Mouse (Mus musculus) liver, adult 2 months (tissue): ENCODE measurements around the gene Eva1c. TPM values are rescaled to one million over a fixed set of nuclear protein-coding genes. Genes with fewer than 3 reads are reported as not detected.

Experiments
- DNase-seq: peaks from one replicate; pipeline ENCODE4 v3.0.0-alpha.2; 2011; ENCODE audit warnings: low read depth, low spot score; ENCODE audit errors: extremely low read depth
- H3K27ac ChIP-seq: fragments of 200-500 bp; replicated peaks from 2 replicates; pipeline ENCODE4 v1.5.1; 2012; ENCODE audit warnings: low read depth, mild to moderate bottlenecking, control low read depth, inconsistent platforms, low read length; ENCODE audit not compliant: insufficient read depth
- H3K27me3 ChIP-seq: fragments of 200-500 bp; 2 replicates; pipeline ENCODE4 v1.6.1; 2012; ENCODE audit warnings: mild to moderate bottlenecking, moderate library complexity, low read length, inconsistent platforms; ENCODE audit not compliant: control insufficient read depth, insufficient read depth
- H3K36me3 ChIP-seq: fragments of 200-500 bp; 2 replicates; pipeline ENCODE4 v1.6.1; 2012; ENCODE audit warnings: low read length, inconsistent platforms; ENCODE audit not compliant: control insufficient read depth, insufficient read depth
- H3K4me1 ChIP-seq: fragments of 200-500 bp; 2 replicates; pipeline ENCODE4 v1.6.1; 2011; ENCODE audit warnings: low read length; ENCODE audit not compliant: control insufficient read depth, insufficient read depth
- H3K4me3 ChIP-seq: fragments of 200-500 bp; 2 replicates; pipeline ENCODE4 v1.5.1; 2011; ENCODE audit warnings: low read depth, mild to moderate bottlenecking, control low read depth, low read length, moderate library complexity; ENCODE audit not compliant: insufficient read depth
- H3K79me2 ChIP-seq: fragments of 200-500 bp; 2 replicates; pipeline ENCODE4 v1.6.1; 2012; ENCODE audit warnings: inconsistent platforms, mild to moderate bottlenecking, low read length, moderate library complexity; ENCODE audit not compliant: control insufficient read depth, insufficient read depth
- H3K9ac ChIP-seq: fragments of 200-500 bp; 2 replicates; pipeline ENCODE4 v1.6.1; 2012; ENCODE audit warnings: low read depth, mild to moderate bottlenecking, control low read depth, inconsistent platforms, low read length
- CTCF ChIP-seq: fragments of 200-500 bp; IDR thresholded peaks from 2 replicates; pipeline ENCODE4 v1.5.1; 2011; ENCODE audit warnings: low read depth, low read length, control low read depth
- POLR2A ChIP-seq: fragments of 200-500 bp; IDR thresholded peaks from 2 replicates; pipeline ENCODE4 v1.6.1; 2011; ENCODE audit warnings: low read length, control low read depth; ENCODE audit not compliant: insufficient read depth; ENCODE audit errors: extremely low read depth
- WGBS: fragments of 180-500 bp; shearing (Covaris S2); methylation state at CpG from one replicate; pipeline ENCODE4 v1.1.7; 2018; 5-methylcytosine and 5-hydroxymethylcytosine counted together
- polyA plus RNA-seq: library from polyadenylated mRNA; depleted of rRNA; stranded (reverse); fragments of >200 nt; gene quantifications from 2 replicates; pipeline ENCODE4 v1.2.3, GENCODE M21; 2012
- total RNA-seq: library from RNA; depleted of rRNA; stranded (reverse); fragments of >200 nt; gene quantifications from 2 replicates; pipeline ENCODE4 v1.2.3, GENCODE M21; 2014

The Eva1c gene
- total and polyA plus RNA-seq, 2 experiments: 0.37 to 0.38 TPM

- Histone ChIP-seq H3K27me3 (no peaks in the 10 kb centered on the region), H3K9ac (no peak overlapping the region), H3K4me3 (no peak overlapping the region), H3K27ac (no peak overlapping the region), H3K4me1 (no peaks in the 10 kb centered on the region; the same call in 1 of the 2 replicates), H3K36me3 (no peaks in the 10 kb centered on the region), H3K79me2 (no peaks in the 10 kb centered on the region)
- 83% methylated on average over 9 of the region's 9 CpGs for WGBS
- TF ChIP-seq POLR2A: no peak
- no peak for TF ChIP-seq CTCF
- DNase-seq: no peak
Measured at GRCm38 (mm10) chr16:90827498-90827897, 979 bp downstream of the Eva1c start.

GRCm38 (mm10) chr16:90829136-90829535 lies 2.6 kb downstream of the Eva1c start:
- no peak for DNase-seq
- no peak for TF ChIP-seq POLR2A
- no peak for TF ChIP-seq CTCF
- Histone ChIP-seq H3K4me3 (no peak overlapping the region), H3K36me3 (no peaks in the 10 kb centered on the region), H3K9ac (no peak overlapping the region), H3K27ac (no peak overlapping the region), H3K4me1 (no peaks in the 10 kb centered on the region; the same call in 1 of the 2 replicates), H3K27me3 (no peaks in the 10 kb centered on the region), H3K79me2 (no peaks in the 10 kb centered on the region)
- WGBS: 84% methylated on average over 7 of the region's 7 CpGs

GRCm38 (mm10) chr16:90829894-90830685 lies 3.6 kb downstream of the Eva1c start:
- Histone ChIP-seq H3K4me1 (no peaks in the 10 kb centered on the region; the same call in 1 of the 2 replicates), H3K36me3 (no peaks in the 10 kb centered on the region), H3K79me2 (no peaks in the 10 kb centered on the region), H3K4me3 (peak overlapping the region; percentile 59), H3K27me3 (no peaks in the 10 kb centered on the region), H3K9ac (peak overlapping the region; percentile 66), H3K27ac (peak overlapping the region; percentile 37)
- peak; percentile 82 for DNase-seq
- under 1% methylated on average over 45 of the region's 45 CpGs for WGBS
- TF ChIP-seq CTCF: peak; percentile 86
- TF ChIP-seq POLR2A: no peak

- Histone ChIP-seq H3K27ac (peak overlapping the region; percentile 37), H3K27me3 (no peaks in the 10 kb centered on the region), H3K4me1 (no peaks in the 10 kb centered on the region; the same call in 1 of the 2 replicates), H3K9ac (peak overlapping the region; percentile 66), H3K79me2 (no peaks in the 10 kb centered on the region), H3K36me3 (no peaks in the 10 kb centered on the region), H3K4me3 (peak overlapping the region; percentile 59)
- WGBS: 2% methylated on average over 67 of the region's 67 CpGs
- DNase-seq: peak; percentile 64
- no peak for TF ChIP-seq CTCF
- no peak for TF ChIP-seq POLR2A
Measured at GRCm38 (mm10) chr16:90830686-90831439, 4.3 kb downstream of the Eva1c start.

GRCm38 (mm10) chr16:90831676-90832075 lies 5.2 kb downstream of the Eva1c start:
- no peaks in the 10 kb centered on the region for H3K79me2 ChIP-seq
- no peak for TF ChIP-seq CTCF
- TF ChIP-seq POLR2A: no peak
- no peaks in the 10 kb centered on the region; the same call in 1 of the 2 replicates for H3K4me1 ChIP-seq
- no peak for DNase-seq
- H3K27me3 ChIP-seq: no peaks in the 10 kb centered on the region
- no peak overlapping the region; the same call in 1 of the 2 replicates for H3K9ac ChIP-seq
- H3K4me3 ChIP-seq: peak overlapping the region; percentile 59
- 24% methylated on average over 15 of the region's 15 CpGs for WGBS
- H3K27ac ChIP-seq: no peak overlapping the region
- H3K36me3 ChIP-seq: no peaks in the 10 kb centered on the region
